Mouse (Mus musculus) WW6 (cell line): ENCODE data around the gene Ap3s2.

Experiments
- DNase-seq: peaks from one replicate; pipeline ENCODE4 v3.0.0-alpha.2; 2013; ENCODE audit warnings: low read depth, low spot score

Gene Ap3s2

GRCm38 (mm10) chr7:79920344-79920983 lies at the start of gene Ap3s2:
Gene Ap3s2, minus strand, starts transcription at chr7:79920649.
- peak; percentile 76 for DNase-seq

- DNase-seq: no peak
Measured at GRCm38 (mm10) chr7:79968326-79968725, 47.9 kb upstream of the Ap3s2 start.

- DNase-seq: no peak
Measured at GRCm38 (mm10) chr7:79961600-79961999, 41.2 kb upstream of the Ap3s2 start.

- no peak for DNase-seq
Measured at GRCm38 (mm10) chr7:79956131-79956530, 35.7 kb upstream of the Ap3s2 start.

GRCm38 (mm10) chr7:79954890-79955289 lies 34.4 kb upstream of the Ap3s2 start:
- no peak for DNase-seq

GRCm38 (mm10) chr7:79951038-79951437 lies 30.6 kb upstream of the Ap3s2 start:
- no peak for DNase-seq

- no peak for DNase-seq
Measured at GRCm38 (mm10) chr7:79950236-79950635, 29.8 kb upstream of the Ap3s2 start.

GRCm38 (mm10) chr7:79935511-79936205 lies 15.2 kb upstream of the Ap3s2 start:
- DNase-seq: no peak

- peak; percentile 42 for DNase-seq
Measured at GRCm38 (mm10) chr7:79934862-79935510, 14.5 kb upstream of the Ap3s2 start, which contains the start of gene Arpin. Gene Arpin, minus strand, starts transcription at chr7:79935359.

GRCm38 (mm10) chr7:79934461-79934860 lies 14.0 kb upstream of the Ap3s2 start:
- DNase-seq: no peak

- DNase-seq: no peak
Measured at GRCm38 (mm10) chr7:79928516-79929052, 8.1 kb upstream of the Ap3s2 start.

GRCm38 (mm10) chr7:79914556-79914955 lies 5.9 kb downstream of the Ap3s2 start:
- no peak for DNase-seq

GRCm38 (mm10) chr7:79907356-79907755 lies 13.1 kb downstream of the Ap3s2 start:
- no peak for DNase-seq

GRCm38 (mm10) chr7:79906914-79907313 lies 13.5 kb downstream of the Ap3s2 start:
- DNase-seq: no peak

GRCm38 (mm10) chr7:79905193-79905592 lies 15.3 kb downstream of the Ap3s2 start:
- DNase-seq: no peak

- DNase-seq: no peak
Measured at GRCm38 (mm10) chr7:79903160-79903792, 17.2 kb downstream of the Ap3s2 start.

- DNase-seq: no peak
Measured at GRCm38 (mm10) chr7:79900753-79901152, 19.7 kb downstream of the Ap3s2 start.

GRCm38 (mm10) chr7:79895225-79895624 lies 25.2 kb downstream of the Ap3s2 start:
- DNase-seq: no peak

GRCm38 (mm10) chr7:79894790-79895189 lies 25.7 kb downstream of the Ap3s2 start:
- no peak for DNase-seq

GRCm38 (mm10) chr7:79892576-79893428 lies 27.6 kb downstream of the Ap3s2 start:
- no peak for DNase-seq
